Mouse (Mus musculus) midbrain, embryonic 10.5 days (tissue): ENCODE data around the gene Trub2. TPM values are rescaled to one million over a fixed set of nuclear protein-coding genes. Genes with fewer than 3 reads are reported as not detected.

ENCODE experiments used
- DNase-seq: peaks from one replicate; pipeline ENCODE4 v3.0.0-alpha.2; 2017; ENCODE audit warnings: low spot score
- H3K27ac ChIP-seq: fragments of 300-500 bp; sonication (generic); replicated peaks from 2 replicates; pipeline ENCODE4 v1.5.1; 2016; ENCODE audit warnings: mild to moderate bottlenecking
- H3K27me3 ChIP-seq: fragments of 300-500 bp; sonication (generic); 2 replicates; pipeline ENCODE4 v1.6.1; 2016; ENCODE audit warnings: low read depth, mild to moderate bottlenecking; ENCODE audit not compliant: poor library complexity, severe bottlenecking
- H3K36me3 ChIP-seq: fragments of 300-500 bp; sonication (generic); 2 replicates; pipeline ENCODE4 v1.6.1; 2016; ENCODE audit warnings: mild to moderate bottlenecking, moderate library complexity
- H3K4me1 ChIP-seq: fragments of 300-500 bp; sonication (generic); 2 replicates; pipeline ENCODE4 v1.6.1; 2016
- H3K4me3 ChIP-seq: fragments of 300-500 bp; sonication (generic); 2 replicates; pipeline ENCODE4 v1.5.1; 2016; ENCODE audit warnings: mild to moderate bottlenecking, moderate library complexity
- H3K9me3 ChIP-seq: fragments of 300-500 bp; sonication (generic); replicated peaks from 2 replicates; pipeline ENCODE4 v1.6.1; 2016; ENCODE audit warnings: mild to moderate bottlenecking
- WGBS: fragments of 180-500 bp; shearing (Covaris S2); methylation state at CpG from one replicate; pipeline ENCODE4 v1.1.7; 2016; 5-methylcytosine and 5-hydroxymethylcytosine counted together
- polyA plus RNA-seq: library from polyadenylated mRNA; unstranded; fragments of >200 nt; fragmentation: Nextera tagmentation; extraction: Ambion mirVana; gene quantifications from 2 replicates; pipeline ENCODE4 v1.2.1, GENCODE M21; 2016

The Trub2 gene
- polyA plus RNA-seq, 1 experiment from 2014 or later = 54.2 TPM

DNA sequence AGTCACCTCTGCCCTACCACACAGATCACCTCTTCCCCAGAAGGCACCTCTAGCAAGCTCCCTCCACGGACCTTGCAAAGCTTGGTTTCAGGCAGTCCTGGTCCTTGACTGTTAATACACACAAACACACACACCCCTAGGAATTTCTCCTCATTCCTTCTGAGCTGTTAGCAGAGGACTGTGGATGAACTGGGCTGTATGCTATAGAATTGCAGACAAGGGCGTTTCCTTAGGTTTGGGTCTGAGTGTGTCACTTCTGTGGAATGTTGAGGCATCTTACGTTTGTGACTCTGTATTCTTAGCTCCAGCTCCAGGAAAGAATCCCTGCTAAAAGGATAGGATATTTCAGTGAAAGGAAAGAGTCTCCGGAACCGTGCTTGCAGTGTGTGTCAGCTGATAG lies 76.4 kb downstream of the Trub2 start:
- no peak overlapping the region for H3K4me3 ChIP-seq

More for the DNA sequence above, 76.4 kb downstream of the Trub2 start:
- Histone ChIP-seq H3K27me3 (no peaks in the 10 kb centered on the region), H3K27ac (no peak overlapping the region), H3K9me3 (no peaks in the 10 kb centered on the region), H3K4me1 (peaks cover 18% of the 10 kb centered on the region), H3K36me3 (peaks cover 90% of the 10 kb centered on the region)
- no peak for DNase-seq
- WGBS = 95% methylated on average over 5 of the region's 5 CpGs

Other genes with a start within 250 kb of the Trub2 start
- gene Rapgef1, start 168.8 kb downstream of the Trub2 start, polyA plus RNA-seq = 14.4 and 15.4 TPM in 2 replicates
- not detected in 2 replicates for gene Gm13420, start 36.8 kb downstream of the Trub2 start, polyA plus RNA-seq
- gene Gm13547, start 29.2 kb downstream of the Trub2 start, polyA plus RNA-seq = 0.56 TPM in 1 of 2 replicates, not detected in the other
- gene Coq4, start 1.0 kb downstream of the Trub2 start, polyA plus RNA-seq = 48.1 and 48.6 TPM in 2 replicates
- gene Slc27a4, start 14.1 kb upstream of the Trub2 start, polyA plus RNA-seq = 16.9 and 18.1 TPM in 2 replicates
- gene Urm1, start 31.6 kb upstream of the Trub2 start, polyA plus RNA-seq = 22.3 TPM in 2 replicates
- 39.1 and 42.5 TPM in 2 replicates for gene Cercam, start 80.7 kb upstream of the Trub2 start, polyA plus RNA-seq
- 116 and 133 TPM in 2 replicates for gene Odf2, start 100.7 kb upstream of the Trub2 start, polyA plus RNA-seq
- 70.2 and 70.4 TPM in 2 replicates for gene Gle1, start 146.9 kb upstream of the Trub2 start, polyA plus RNA-seq
- 91.7 and 116 TPM in 2 replicates for gene Sptan1, start 177.1 kb upstream of the Trub2 start, polyA plus RNA-seq